Mouse (Mus musculus) NIH3T3 (cell line): ENCODE data around the gene Msmo1.

Source experiments
- DNase-seq: peaks from one replicate; pipeline ENCODE4 v3.0.0-alpha.2; 2012; ENCODE audit warnings: low read depth

Gene Msmo1

DNA sequence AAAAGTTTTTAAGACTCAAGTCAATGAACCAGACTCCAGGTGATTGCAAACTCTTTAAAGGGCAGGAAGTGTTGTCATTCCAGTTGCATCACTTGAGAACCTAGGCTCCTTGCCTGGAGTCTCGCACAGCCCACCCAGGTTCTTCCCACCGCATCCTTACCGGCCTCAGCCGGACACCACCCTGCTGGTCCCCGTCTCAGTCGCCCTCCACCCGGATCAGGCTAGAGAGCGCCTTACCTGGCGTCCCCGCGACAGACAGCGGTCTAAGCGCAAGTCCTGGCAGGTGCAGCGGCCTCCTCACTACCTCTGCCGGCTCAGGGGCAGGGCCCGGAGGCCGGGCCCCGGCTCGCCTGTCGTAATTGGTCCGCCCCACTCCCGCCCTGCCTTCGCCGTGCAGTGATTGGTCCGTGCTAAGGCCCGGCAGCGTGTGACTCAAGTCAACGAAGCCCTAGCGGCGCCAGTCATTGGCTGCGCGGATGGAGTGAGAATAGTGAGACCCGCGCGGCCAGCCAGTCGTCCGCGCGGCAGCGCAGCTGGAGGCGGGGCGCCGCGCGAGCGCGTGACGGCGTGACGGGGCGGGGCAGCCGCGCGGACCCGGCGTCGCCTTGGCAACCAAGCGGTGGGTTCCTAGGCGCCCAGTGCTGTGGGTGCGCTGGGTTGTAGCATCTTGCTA lies at the start of gene Msmo1:
TSS of gene Msmo1 (minus strand) at position 522 of the 673 bp plus-strand sequence.
- DNase-seq: peak; percentile 99

DNA sequence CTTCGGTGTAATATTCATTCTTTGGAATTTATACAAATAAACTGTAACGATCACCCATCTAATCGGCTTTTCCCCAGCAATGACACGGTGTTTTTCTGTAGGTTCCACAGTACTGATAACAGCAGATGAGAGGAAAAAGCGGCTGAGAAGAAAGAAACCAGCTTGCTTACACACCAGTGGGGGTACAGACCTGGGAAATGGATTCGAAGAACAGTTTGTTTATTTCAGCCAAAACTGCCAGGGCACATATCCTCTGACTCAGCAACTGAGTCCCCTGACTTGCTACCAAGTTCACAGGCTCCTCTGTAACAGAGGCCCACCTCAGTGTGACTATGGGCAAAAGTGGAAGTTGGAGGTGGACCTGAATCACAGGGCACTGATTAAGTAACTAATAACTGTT lies 48.4 kb upstream of the Msmo1 start:
- no peak for DNase-seq

DNA sequence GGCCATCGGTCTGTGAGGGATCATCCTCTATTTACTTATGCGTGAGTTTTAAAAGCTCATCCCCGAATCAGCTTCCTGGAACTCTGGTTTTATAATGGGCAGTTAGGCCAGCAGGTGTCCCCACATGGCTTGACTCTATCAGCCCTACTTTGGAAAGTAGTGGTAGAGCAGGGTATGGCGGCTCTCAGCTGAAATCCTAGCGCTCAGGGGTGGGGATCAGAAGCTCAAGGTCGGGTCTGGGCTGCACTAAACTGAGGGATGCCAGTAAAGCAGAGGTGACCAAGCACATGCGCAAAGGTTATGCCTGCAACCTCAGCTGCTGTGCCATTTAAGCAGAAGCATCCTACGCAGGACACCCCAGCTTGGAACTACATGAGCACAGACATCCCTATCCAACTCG lies 44.3 kb upstream of the Msmo1 start:
- peak; percentile 11 for DNase-seq

DNA sequence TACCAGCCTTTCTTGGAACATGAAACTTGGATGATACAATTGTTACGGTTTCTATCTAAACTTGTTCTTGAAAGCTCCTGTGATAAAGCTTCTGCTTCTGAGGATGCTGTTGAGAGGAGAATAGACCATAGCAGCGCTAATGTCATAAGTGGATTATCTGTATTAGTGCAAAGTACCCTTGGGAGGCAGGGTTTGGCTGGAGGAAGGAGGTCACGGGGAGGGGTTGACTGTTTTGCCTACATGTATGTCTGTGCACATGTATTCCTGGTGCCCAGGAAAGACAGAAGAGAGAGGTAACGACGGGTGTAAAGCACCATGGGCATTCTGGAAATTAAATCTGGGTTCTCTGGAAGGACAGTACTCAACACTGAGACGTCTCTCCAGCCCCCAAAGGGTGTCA lies 40.5 kb upstream of the Msmo1 start:
- no peak for DNase-seq

DNA sequence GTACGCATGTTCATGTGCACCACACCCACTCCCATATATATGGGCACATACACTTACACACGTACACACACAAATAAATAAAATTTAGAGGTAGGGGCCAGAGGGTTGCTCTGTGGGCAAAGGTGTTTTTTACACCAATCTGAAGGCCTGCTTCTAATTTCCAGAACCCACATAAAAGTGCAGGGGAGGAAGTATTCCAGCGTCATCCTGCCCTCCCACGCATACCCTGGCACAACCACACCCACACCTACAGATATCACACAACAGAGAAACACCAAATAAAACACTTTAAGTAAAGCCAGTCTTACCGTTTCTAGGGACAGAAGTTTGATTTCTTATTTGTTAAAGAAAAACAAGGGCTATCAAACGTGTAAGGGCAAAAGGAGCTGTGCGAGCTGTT lies 37.2 kb upstream of the Msmo1 start:
- DNase-seq: no peak

DNA sequence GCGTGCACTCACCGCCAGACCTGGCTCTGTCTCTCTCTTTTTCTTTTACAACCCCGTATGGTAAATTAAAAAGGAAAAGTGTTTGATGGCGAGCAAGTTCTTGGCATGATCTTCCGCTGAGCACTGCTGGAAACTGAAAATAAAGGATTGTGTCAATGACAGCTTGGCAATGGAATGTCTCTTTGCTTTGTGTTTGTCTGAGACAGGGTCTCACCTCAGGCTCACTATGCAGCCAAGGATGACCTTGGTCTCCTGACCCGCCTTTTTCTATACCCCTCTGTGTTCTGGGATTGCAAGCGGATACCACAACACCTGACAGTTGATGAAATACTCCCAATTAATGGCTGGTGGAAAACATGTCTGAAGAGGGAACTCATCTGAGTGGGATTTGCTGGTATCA lies 36.0 kb upstream of the Msmo1 start:
- DNase-seq: no peak

DNA sequence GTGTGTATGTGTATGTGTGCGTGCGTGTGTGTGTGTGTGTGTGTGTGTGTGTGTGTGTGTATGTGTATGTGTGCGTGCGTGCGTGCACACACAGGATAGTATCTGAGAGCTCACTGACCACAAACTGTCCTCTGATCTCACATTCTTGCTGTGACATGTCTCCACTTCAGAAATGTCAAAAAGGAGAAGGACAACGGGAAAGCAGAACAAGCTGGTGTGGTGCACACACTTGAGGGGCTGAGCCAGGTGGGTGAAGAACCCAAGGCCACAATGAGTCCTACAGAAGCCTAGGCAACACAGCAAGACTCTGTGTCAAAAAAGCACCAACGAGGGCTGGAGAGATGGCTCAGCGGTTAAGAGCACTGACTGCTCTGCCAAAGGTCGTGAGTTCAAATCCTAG lies 35.1 kb upstream of the Msmo1 start:
- DNase-seq: no peak

DNA sequence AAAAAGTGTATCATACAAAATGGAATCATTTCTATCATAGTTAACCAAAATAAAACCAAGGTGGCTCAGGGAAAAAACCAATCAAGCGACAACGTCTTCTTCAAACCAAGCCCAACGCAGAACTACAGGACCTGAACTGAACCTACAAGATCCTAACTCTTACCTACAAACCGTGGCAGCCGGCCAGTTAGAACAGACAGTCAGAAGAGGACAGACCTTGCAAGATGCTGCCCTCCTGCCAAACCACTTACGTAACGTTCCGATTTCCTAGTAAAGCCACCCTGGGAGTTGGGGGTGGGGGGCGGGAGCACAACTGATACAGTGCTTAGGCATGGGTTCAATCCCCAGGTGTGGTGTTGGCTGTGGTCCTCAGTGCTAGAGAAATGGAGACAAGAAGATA lies 33.5 kb upstream of the Msmo1 start:
- DNase-seq: peak; percentile 21

DNA sequence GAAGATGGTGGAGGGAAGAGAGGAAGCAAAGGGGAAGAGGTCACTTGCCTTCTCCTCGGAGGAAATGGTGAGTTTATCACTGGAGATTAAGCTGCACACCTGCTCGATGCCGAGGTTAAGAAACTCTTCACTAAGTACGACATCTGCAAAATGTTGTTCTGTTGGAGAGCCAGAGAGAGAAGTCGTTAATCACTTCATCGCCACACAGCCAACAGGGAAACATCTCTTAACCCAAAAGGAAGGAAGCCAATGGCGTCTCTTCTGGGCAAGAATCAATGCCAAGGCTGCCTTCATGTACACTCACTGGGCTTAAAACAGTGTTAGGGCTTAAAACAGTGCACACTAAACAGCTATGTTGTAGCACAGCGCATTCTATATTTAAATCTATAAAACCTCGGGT lies 30.5 kb upstream of the Msmo1 start:
- peak; percentile 16 for DNase-seq

DNA sequence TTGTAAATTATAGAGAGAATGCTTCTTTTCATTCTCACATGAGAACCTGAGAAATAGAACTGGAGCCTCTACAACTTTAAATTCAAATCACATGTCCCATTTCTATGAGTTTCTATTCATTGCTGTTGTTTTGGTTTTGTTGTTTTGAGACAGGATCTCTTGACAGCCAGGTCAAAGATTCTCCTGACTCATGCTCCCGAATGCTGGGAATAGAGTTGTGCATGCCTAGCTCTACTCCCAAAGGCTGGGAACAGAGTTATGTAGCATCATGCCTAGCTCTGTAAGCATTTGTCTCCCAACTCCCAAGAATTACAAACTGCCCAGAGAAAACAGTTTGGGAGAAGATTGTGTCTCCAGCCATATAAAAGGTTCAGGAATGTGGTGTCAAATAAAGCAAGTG lies 29.2 kb upstream of the Msmo1 start:
- DNase-seq: peak; percentile 55

DNA sequence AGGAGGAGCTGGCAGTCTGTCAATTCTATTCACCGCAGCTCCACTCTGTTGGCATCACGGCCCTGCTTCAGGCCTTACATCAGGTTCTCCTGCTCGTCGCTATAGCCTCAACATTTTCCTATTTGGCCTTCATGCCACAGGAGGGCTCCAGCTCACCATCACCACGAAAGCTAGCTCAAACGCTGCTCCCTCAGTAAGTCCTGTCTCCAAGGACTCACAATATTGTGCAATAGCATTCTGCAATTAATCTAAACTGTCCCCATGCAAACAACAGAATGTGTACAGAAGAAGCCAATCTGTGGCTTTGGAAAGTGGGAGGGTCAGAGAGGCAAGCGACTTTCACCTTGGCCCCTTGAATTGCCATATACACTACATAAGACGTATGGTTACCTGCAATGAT lies 27.8 kb upstream of the Msmo1 start:
- peak; percentile 63 for DNase-seq

DNA sequence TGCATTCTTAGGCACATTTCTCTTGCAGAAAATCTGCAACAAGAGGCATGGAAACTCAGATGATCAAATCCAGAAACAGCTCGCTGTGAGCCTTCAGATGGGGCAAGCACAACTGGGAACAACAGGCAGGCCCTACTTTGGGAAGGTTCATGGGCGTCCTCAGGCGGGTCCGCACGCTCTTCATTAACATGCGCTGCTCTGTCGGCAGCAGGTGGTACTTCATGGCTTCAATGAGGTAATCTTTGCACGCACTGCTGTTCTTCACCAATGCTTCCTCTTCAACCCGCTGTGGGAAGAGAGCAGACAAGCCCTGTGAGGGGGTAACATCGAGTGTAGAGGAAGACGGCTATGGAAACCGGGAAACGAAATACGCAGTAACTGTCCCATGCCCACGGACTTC lies 24.4 kb upstream of the Msmo1 start:
- DNase-seq: no peak

DNA sequence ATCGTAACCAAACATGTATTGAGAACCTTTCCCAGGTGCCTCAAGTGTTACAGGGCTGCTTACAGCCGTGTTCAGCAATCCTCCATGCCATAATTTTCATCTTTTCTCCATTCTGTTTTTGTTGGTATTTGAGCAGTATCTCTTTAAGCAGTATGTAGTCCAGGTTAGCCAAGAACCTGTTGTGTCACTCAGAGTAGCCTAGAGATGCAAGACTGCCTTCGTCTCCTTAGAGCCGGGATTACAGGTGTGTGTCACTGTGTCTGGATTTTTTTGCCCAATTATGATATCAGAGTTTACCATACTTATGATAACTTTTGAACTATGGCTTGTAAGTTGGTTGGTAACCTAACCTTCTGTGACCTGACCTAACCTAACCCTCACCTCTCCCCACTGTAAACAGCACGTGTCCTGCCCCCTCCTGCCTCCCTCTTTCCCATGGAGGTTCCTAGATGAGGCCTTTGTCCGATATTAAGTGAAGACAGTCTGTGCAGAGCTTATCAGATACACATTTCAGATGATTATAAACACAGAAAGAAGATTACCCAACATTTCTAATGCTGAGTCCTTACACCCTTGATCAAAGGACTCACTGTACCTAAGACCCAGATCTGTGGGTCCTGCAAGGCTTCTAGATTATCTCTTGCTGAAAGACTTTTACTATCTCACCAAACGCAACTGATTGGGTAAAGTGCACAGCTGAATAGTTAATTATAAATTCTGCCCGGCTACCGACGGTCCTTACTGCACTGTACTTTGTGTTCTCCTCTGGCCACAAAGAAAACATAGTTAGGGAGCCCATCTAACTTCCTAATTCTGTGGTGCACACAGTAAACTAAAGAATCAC lies 12.8 kb upstream of the Msmo1 start:
- DNase-seq: no peak

DNA sequence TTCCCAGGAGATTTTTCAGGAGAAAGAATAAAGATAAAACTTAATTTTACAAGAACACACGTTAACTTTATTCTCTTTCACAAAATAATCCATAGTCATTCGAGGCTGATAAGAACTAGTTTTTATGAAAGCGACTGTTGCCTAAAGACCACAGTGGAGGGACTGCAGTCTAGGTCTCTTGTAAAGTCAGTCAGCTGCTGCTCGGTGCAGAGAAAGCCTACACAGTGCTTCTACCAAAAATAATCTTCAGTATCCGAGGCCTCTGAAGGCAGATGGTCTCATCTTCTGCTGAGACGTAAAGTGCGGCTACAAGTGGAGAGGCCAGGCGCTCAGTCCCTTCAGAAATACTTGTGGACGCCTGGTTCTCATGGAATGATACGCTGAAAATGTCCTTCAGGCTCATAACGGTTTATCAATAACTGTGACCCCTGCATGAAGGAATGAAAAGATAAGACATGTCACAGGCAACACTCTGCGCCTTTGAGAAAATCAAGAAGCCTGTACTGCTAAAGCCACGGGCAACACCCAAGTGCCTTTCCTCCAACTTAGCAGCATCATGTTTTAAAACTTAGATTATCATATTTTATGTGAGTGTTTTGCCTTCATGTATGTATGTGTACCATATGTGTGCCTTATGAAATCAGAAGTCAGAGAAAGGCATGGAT lies 7.1 kb upstream of the Msmo1 start:
- no peak for DNase-seq

DNA sequence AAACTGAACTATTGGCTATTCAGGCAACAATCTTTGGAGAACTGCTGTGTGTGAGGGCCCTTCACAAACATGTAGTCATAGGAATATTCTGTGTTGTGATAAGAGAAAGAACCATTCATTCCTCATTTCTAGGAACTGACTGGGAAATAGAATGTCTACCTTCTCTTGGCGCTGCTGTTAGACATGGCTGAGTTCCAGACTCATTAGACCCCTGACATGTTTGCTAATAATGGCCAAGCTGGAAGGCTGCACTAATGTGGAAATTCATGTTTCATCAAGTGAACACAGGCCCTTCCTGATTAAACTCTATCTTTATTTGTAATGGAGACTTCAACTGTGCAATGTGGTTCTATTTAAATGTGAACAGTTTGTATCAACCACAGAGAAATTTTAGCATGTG lies 5.3 kb upstream of the Msmo1 start:
- DNase-seq: no peak

DNA sequence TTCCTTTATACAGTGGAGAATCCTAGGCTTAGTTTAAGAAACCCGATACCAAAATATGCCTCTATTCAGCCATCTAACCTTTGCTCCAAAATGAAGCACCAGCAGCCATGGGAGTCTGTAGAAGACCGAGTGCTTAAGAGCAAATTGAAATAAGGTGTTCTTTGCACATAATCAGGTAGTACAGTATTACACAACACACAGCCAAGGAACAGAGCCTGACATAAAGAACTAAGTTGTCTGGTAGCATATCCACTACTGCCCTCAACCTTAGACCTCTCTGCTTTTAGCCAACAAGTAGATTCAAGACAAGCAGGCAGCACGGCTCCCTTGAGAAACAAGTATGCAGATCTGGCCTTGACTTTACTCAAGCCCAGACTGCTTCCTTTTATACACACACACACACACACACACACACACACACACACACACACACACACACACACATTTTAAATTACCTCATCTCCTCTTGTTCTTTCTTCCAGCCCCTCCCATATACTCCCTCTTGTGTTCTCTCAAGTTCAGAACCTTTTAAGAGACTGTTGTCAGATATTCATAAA lies 3.3 kb upstream of the Msmo1 start:
- no peak for DNase-seq

DNA sequence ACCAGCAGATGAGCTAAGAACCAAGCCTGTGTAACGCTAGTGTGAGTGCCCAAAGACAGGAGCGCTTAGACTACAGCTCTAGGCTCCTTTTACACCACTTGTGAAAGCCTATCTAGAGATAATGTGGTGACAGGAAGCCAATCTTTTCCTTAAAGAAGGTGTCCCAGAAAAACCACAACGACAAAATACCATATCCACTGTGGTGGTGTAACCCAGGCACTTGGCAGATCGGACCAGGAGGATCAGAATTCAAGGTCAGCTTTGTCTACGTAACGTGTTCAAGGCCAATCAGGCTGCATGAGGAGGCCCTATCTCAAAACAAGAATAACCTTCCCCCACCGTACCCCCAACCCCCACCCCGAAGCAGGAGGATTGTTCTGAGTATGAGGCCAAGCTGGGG lies 1.6 kb upstream of the Msmo1 start:
- no peak for DNase-seq

DNA sequence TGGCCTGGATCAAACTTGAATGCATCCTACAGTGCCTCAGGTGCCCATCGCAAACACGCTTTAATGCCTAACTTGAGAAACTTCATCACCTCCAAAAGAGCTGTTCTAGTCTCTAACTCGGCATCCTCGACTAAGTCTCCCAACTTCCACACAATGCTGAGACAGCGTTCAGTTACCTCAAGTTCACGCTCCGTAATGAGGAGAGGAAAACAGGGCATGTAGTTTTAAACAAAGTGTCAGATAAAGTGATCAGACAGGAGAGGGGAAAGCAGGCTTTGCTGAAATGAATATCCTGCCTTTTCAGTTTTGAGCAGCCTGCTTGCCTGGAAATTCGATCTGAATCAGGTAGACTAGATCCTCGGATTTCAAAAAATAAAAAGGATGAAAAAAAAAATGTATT lies 996 bp downstream of the Msmo1 start:
- no peak for DNase-seq

DNA sequence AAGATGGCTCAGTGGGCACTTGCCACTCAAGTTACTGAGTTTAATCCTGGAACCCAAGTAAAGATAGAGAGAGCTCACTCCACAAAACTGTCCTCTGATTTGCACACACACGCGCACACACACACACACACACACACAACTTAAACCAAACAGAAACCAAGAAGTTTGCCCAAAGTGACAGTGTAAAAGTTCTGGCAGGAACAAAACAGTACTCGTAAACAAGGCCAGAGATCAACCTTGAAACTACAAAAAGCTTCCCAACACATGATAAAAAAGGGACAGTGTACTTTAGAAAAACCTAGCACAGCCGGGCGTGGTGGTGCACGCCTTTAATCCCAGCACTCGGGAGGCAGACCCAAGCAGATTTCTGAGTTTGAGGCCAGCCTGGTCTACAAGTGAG lies 5.4 kb downstream of the Msmo1 start:
- no peak for DNase-seq

DNA sequence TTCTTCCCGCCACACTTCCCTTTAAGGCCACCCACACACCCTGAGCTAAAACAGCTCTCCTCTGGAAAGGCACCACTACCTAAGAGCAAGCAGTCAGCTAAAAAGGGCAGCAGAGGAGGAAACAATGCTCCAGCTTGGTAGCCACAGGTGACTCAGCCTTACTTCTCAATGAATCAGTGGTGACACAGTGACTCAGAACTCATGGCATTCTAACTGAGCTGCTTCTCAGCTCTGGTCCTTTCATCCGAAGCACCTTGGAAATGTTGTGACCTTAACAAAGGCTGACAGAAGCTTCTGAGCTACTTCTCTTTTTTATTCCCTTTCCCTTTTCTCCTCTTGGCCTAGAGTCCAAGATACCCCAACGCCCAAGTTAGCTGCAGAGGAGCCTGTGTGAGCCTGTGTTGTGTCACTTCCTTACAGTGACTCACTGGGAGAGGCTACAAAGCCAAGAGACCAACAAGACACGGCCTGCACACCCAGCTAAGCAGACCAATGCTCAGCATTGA lies 7.3 kb downstream of the Msmo1 start:
- peak; percentile 57 for DNase-seq

DNA sequence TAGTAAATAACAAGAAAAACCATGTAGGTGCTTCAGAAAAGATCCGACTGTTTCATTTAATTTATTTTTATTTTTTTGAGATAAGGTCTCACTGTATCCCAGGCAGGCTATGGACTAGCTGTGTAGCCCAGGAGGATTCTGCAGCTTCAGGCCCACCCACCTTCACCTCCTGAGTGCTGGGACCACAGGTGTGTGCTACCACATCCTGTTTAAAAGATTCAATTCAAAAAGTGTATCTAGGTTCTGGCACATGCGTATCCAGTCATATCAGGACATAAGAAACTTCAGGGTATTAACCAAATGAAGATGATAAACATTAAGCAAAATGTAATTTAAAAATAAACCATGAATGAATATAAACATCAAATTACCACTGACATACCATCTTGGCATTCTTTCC lies 10.4 kb downstream of the Msmo1 start:
- no peak for DNase-seq

DNA sequence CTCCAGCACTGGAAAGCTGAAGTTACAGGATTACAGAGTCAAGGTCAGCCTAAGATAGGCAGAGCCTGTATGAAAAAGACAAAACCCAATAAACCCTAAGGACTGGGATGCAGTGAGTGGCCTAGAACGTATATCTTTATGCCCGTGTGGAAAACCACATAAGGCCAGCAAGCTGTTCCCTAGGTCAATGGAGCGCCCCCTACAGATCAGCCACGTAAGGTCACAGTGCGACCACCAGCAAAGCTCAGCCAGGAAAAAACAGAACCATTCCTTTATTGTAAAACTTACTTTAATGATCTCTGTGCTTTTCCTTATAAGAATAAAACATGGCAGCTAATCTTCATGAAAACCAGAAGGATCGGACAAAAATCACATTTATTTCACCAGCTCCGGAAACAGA lies 15.7 kb downstream of the Msmo1 start:
- DNase-seq: no peak

DNA sequence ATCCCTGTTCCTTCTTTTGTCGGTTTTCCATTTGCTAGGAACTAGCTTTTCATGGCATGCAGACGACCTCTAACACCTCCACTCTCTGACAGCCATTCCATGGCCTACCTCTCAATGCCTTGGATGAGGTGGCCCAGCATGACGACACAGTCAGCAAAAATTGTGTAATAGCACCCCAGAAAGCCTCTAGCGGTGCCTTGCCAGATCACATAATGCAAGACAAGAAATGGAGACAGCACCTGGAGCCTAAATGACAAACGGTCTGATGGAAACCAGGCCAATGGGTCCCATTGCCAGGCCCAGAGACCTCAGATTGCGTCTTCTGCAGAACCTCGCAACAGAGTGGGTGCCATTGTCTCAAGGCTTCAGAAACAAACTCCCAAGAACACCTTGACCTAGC lies 21.1 kb downstream of the Msmo1 start:
- no peak for DNase-seq
